Mouse (Mus musculus) kidney, embryonic 14.5 days (tissue): ENCODE measurements around the gene Prss41. TPM values are rescaled to one million over a fixed set of nuclear protein-coding genes. Genes with fewer than 3 reads are reported as not detected.

Experiments
- ATAC-seq: fragments of 200-750 bp; cut with Nextera tagmentation; 2 replicates; pipeline ENCODE4 v1.8.0; 2017; ENCODE audit warnings: moderate number of reproducible peaks, mild to moderate bottlenecking, moderate TSS enrichment, moderate library complexity; ENCODE audit not compliant: low FRiP score, low TSS enrichment
- H3K27ac ChIP-seq: fragments of 300-500 bp; sonication (generic); 2 replicates; pipeline ENCODE4 v1.5.1; 2014; ENCODE audit warnings: low read depth, mild to moderate bottlenecking, low read length, moderate library complexity, mixed read lengths
- H3K27me3 ChIP-seq: fragments of 300-500 bp; sonication (generic); 2 replicates; pipeline ENCODE4 v1.6.1; 2014; ENCODE audit warnings: mild to moderate bottlenecking, low read length; ENCODE audit not compliant: control insufficient read depth, insufficient read depth
- H3K36me3 ChIP-seq: fragments of 300-500 bp; sonication (generic); 2 replicates; pipeline ENCODE4 v1.6.1; 2014; ENCODE audit warnings: low read length, mixed read lengths; ENCODE audit not compliant: control insufficient read depth, insufficient read depth
- H3K4me1 ChIP-seq: fragments of 300-500 bp; sonication (generic); 2 replicates; pipeline ENCODE4 v1.6.1; 2014; ENCODE audit warnings: low read length, mixed read lengths; ENCODE audit not compliant: control insufficient read depth, insufficient read depth
- H3K4me2 ChIP-seq: fragments of 300-500 bp; sonication (generic); replicated peaks from 2 replicates; pipeline ENCODE4 v1.6.1; 2014; ENCODE audit warnings: low read depth, mild to moderate bottlenecking, low read length
- H3K4me3 ChIP-seq: fragments of 300-500 bp; sonication (generic); 2 replicates; pipeline ENCODE4 v1.5.1; 2014; ENCODE audit warnings: mild to moderate bottlenecking, low read length
- H3K9ac ChIP-seq: fragments of 300-500 bp; sonication (generic); 2 replicates; pipeline ENCODE4 v1.6.1; 2014; ENCODE audit warnings: low read depth, mild to moderate bottlenecking, low read length, moderate library complexity
- H3K9me3 ChIP-seq: fragments of 300-500 bp; sonication (generic); 2 replicates; pipeline ENCODE4 v1.6.1; 2016; ENCODE audit warnings: low read length; ENCODE audit not compliant: control insufficient read depth
- WGBS: fragments of 180-500 bp; shearing (Covaris S2); extraction: QIAGEN DNeasy Blood & Tissue Kit; methylation state at CpG from one replicate; pipeline ENCODE4 v1.1.7; 2014; 5-methylcytosine and 5-hydroxymethylcytosine counted together
- polyA plus RNA-seq: library from polyadenylated mRNA; unstranded; fragments of >200 nt; fragmentation: Nextera tagmentation; extraction: Ambion mirVana; gene quantifications from 2 replicates; pipeline ENCODE4 v1.2.1, GENCODE M21; 2014

Gene Prss41
- polyA plus RNA-seq, 1 experiment from 2014 or later = 3.9 TPM

DNA sequence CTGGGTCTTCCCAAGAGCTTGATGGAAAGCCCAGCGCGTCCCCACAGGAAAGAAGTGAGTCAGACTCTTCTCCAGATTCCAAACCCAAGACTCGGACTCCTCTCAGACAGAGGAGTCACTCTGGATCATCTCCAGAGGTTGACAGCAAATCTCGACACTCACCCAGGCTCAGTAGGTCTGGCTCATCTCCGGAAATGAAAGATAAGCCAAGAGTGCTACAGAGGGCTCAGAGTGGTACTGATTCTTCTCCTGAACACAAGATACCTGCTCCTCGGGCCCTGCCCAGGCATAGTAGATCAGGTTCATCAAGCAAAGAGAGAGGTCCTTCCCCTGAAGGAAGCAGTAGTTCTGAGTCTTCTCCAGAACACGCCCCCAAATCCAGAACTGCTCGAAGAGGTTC lies 25.4 kb downstream of the Prss41 start:
- Histone ChIP-seq H3K27me3 (no peaks in the 10 kb centered on the region), H3K4me2 (no peak overlapping the region), H3K4me3 (no peak overlapping the region), H3K9ac (no peak overlapping the region), H3K4me1 (no peaks in the 10 kb centered on the region), H3K36me3 (peaks cover 100% of the 10 kb centered on the region), H3K9me3 (peaks cover 28% of the 10 kb centered on the region), H3K27ac (no peak overlapping the region)
- 99% methylated on average over 8 of the region's 8 CpGs for WGBS
- ATAC-seq = no peak

DNA sequence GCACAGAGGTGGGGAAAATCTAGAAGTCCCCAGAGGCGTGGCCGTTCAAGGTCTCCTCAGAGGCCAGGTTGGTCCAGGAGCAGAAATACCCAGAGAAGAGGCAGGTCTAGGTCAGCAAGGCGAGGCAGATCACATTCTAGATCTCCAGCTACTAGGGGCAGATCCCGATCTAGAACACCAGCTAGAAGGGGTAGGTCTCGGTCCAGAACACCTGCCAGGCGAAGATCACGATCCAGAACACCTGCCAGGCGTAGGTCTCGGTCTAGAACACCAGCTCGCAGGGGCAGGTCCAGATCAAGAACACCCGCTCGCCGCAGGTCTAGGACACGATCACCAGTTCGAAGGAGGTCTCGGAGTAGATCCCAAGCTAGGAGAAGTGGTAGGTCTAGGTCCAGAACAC lies 28.3 kb downstream of the Prss41 start:
- WGBS = 98% methylated on average over 16 of the region's 16 CpGs

DNA sequence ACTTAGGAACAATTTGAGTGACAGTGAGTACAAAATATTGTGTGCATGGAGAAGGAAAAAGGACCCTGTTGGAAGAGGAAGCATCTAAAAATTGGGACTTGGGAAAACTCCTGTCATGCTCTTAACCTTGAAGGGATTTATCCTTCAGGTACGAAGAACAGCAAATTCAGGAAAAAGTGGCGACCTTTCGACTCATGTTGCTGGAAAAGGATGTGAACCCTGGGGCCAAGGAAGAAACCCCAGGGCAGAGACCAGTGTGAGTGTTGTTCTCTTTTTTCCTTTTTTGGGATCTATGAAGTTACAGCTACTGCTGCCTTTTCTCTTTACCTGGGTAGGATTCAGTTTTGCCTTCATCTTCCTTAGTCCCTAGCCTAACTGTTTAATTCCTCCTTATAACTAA lies 36.1 kb downstream of the Prss41 start:
- no peak overlapping the region for H3K4me3 ChIP-seq
- ATAC-seq = no peak
- no peaks in the 10 kb centered on the region for H3K27me3 ChIP-seq
- peaks cover 61% of the 10 kb centered on the region for H3K36me3 ChIP-seq
- no peak overlapping the region for H3K4me2 ChIP-seq
- H3K9me3 ChIP-seq = no peaks in the 10 kb centered on the region
- no peak overlapping the region for H3K9ac ChIP-seq
- H3K27ac ChIP-seq = no peak overlapping the region
- H3K4me1 ChIP-seq = peaks cover 23% of the 10 kb centered on the region
- 95% methylated on average over 3 of the region's 3 CpGs for WGBS

More for the DNA sequence above, 28.3 kb downstream of the Prss41 start:
- H3K27ac ChIP-seq = no peak overlapping the region
- H3K9me3 ChIP-seq = peaks cover 28% of the 10 kb centered on the region
- no peaks in the 10 kb centered on the region for H3K27me3 ChIP-seq
- H3K4me2 ChIP-seq = no peak overlapping the region
- no peaks in the 10 kb centered on the region for H3K4me1 ChIP-seq
- H3K4me3 ChIP-seq = no peak overlapping the region
- ATAC-seq = no peak
- H3K36me3 ChIP-seq = peaks cover 99% of the 10 kb centered on the region
- H3K9ac ChIP-seq = no peak overlapping the region

DNA sequence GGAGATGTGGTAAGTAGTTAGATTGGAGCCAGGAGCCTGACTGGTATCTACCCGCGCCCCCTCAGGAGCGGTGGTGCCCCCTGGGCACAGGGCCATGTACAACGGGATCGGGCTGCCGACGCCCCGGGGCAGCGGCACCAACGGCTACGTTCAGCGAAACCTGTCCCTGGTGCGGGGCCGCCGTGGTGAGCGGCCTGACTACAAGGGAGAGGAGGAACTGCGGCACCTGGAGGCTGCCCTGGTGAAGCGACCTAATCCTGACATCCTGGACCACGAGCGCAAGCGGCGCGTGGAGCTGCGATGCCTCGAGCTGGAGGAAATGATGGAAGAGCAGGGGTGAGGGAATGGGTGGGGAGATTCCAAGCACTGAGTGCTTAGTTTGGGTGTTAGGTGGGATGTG lies 37.1 kb downstream of the Prss41 start:
- Histone ChIP-seq H3K27ac (no peak overlapping the region), H3K9me3 (no peaks in the 10 kb centered on the region), H3K9ac (peak overlapping the region; percentile 29), H3K27me3 (no peaks in the 10 kb centered on the region), H3K4me2 (peak overlapping the region; percentile 23), H3K36me3 (peaks cover 51% of the 10 kb centered on the region), H3K4me1 (peaks cover 23% of the 10 kb centered on the region), H3K4me3 (0 out of 2 replicates have a peak overlapping the region, but pooled peaks have one; percentile 5)
- WGBS = 57% methylated on average over 25 of the region's 25 CpGs
- ATAC-seq = no peak

- H3K27me3 ChIP-seq = no peaks in the 10 kb centered on the region
- H3K9ac ChIP-seq = peak overlapping the region; percentile 99
- peak overlapping the region; percentile 99 for H3K4me3 ChIP-seq
- WGBS = 5% methylated on average over 8 of the region's 8 CpGs
- peak overlapping the region; percentile 48 for H3K4me2 ChIP-seq
- no peaks in the 10 kb centered on the region for H3K9me3 ChIP-seq
- H3K27ac ChIP-seq = no peak overlapping the region; the same call in 1 of the 2 replicates
- H3K36me3 ChIP-seq = peaks cover 28% of the 10 kb centered on the region
- peaks cover 23% of the 10 kb centered on the region for H3K4me1 ChIP-seq
- no peak for ATAC-seq
These were observed 39.4 kb downstream of the Prss41 start for GRCm38 (mm10) chr17:23804426-23805085.

- Histone ChIP-seq H3K27me3 (no peaks in the 10 kb centered on the region), H3K9ac (peak overlapping the region; percentile 99), H3K9me3 (no peaks in the 10 kb centered on the region), H3K4me2 (peak overlapping the region; percentile 48), H3K27ac (peak overlapping the region; percentile 96), H3K4me3 (peak overlapping the region; percentile 99), H3K4me1 (peaks cover 23% of the 10 kb centered on the region), H3K36me3 (peaks cover 17% of the 10 kb centered on the region)
- ATAC-seq = peak; percentile 70
- 0% methylated on average over 50 of the region's 83 CpGs for WGBS
These were observed 40.5 kb downstream of the Prss41 start for GRCm38 (mm10) chr17:23803366-23804041.

GRCm38 (mm10) chr17:23802746-23803365 lies 41.1 kb downstream of the Prss41 start:
- Histone ChIP-seq H3K4me1 (peaks cover 23% of the 10 kb centered on the region), H3K4me2 (peak overlapping the region; percentile 55), H3K27me3 (no peaks in the 10 kb centered on the region), H3K9me3 (no peaks in the 10 kb centered on the region), H3K9ac (peak overlapping the region; percentile 99), H3K36me3 (peaks cover 11% of the 10 kb centered on the region), H3K27ac (peak overlapping the region; percentile 96), H3K4me3 (peak overlapping the region; percentile 99)
- under 1% methylated on average over 58 of the region's 60 CpGs for WGBS
- peak; percentile 98 for ATAC-seq

GRCm38 (mm10) chr17:23801627-23802026 lies 42.3 kb downstream of the Prss41 start:
- Histone ChIP-seq H3K36me3 (no peaks in the 10 kb centered on the region), H3K27me3 (no peaks in the 10 kb centered on the region), H3K4me1 (peaks cover 19% of the 10 kb centered on the region), H3K27ac (no peak overlapping the region), H3K4me3 (no peak overlapping the region), H3K9me3 (no peaks in the 10 kb centered on the region), H3K9ac (no peak overlapping the region), H3K4me2 (no peak overlapping the region)
- WGBS = 87% methylated on average over 10 of the region's 10 CpGs
- ATAC-seq = no peak

DNA sequence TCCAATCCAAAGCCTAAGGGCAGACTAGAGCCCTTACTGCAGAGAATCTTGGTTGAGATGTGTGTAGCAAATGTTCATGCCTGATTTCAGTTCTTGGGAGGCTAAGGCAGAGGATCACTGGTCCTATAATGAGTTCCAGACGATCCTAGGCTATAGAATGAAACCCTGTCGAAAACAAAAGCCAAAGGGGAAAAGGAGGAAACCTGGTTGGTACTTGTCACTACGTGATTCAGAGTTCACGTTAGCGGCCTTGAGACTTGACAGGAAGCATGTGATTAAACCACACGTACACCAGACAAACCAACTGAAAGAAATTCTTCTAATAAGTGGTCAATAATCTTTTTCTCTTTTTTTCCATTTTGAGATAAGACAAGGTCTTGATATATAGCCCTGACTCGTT lies 46.7 kb downstream of the Prss41 start:
- H3K4me3 ChIP-seq = no peak overlapping the region
- no peaks in the 10 kb centered on the region for H3K4me1 ChIP-seq
- H3K9me3 ChIP-seq = no peaks in the 10 kb centered on the region
- no peaks in the 10 kb centered on the region for H3K36me3 ChIP-seq
- no peak for ATAC-seq
- H3K27me3 ChIP-seq = no peaks in the 10 kb centered on the region
- 76% methylated on average over 7 of the region's 7 CpGs for WGBS
- H3K27ac ChIP-seq = no peak overlapping the region
- H3K4me2 ChIP-seq = no peak overlapping the region
- H3K9ac ChIP-seq = no peak overlapping the region
